Mouse (Mus musculus): ENCODE results near the gene Plxnd1.

The Plxnd1 gene

DNA sequence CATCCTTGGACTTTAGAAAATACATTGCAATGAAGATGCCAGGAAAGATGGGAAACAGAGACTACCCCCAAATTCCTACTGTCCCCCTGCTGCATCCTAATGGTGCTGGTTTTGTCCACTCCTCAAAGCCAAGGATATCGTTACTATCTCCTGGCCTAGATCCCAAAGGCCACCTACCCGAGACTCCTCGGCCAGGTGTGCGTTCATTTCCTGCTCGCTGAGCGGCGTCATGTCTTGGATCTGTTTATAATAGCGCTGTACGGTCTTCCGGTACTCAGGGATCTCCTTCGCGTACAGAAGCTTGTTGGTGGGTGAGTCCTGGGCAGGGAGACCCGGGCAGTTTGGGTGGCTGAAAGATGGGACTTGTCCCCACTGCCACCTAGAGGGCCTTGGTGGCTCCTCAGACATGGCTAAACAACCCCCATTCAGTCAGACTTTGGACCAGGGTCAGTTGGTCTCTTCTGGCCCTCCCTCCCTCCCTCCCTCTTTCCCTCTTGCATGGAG lies 38.3 kb downstream of the Plxnd1 start:
- DNase-seq, result no peak

- DNase-seq, result no peak
Measured at GRCm38 (mm10) chr6:115955664-115956063, 39.1 kb downstream of the Plxnd1 start.

DNA sequence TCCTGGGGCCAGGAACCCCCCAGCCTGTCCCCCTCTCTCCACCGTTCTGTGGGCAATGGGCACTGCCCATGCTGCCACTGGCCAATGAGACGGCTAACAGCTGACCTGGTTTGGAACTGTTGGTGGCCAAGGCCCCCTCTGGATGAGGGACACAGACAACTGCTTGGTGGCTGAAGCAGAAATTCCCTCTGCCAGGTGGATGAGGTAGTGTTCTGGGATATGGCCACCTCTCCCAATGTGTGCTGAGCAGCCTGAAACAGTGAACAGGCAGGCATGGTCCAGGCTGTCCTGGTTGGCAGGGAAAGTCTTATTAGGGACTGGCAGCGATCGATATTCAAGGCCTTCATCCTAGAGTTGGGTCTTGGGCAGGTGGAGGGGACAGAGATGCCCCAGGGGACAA lies 39.6 kb downstream of the Plxnd1 start:
- no peak for DNase-seq

DNA sequence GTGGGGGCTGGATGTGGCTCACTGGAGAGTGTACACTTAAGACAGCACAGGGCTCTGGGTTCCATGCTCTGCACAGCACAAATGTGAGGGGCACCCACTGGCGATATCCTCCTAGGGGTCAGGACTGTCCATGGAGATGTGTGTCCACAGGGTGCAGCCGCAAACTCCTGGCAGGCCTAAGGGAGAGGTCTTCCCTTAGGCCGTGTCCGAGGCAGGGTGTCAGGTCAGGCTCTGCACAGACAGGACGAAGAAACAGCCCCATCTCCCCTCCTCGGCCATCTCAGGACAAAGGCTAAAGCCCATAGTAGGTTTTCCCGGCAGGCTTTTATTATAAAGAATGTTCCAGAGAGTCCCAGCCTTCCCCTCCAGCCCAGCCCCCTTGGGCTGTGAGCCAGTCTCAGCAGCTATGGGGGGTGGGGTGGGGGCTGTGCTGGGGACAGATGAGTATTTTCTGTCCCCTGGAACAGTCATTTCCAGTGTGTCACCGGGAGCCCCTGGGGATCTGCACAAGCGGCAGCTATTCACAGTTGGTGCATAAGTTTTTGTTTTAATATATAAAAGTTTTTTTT lies 40.2 kb downstream of the Plxnd1 start:
- no peak for DNase-seq

GRCm38 (mm10) chr6:115946389-115946788 lies 48.4 kb downstream of the Plxnd1 start:
- DNase-seq, result no peak

DNA sequence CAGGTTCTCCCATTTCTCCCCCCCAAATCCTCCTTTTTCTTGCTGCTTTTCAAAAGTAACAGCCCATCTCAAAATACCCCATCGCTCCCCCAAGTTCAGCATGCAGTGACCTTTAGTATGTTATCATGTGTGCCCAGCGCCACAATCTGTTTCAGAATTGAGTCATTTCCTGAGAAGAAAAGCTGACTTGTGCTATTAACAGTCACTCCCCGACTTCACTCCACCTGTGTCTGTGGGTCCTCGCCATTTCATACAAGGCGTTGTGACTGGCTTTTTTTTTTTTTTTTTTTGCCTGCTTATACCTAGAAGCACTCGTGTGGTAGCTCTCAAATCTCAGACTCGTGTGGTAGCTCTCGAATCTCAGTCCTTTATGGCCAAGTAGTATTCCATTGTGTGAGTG lies 49.2 kb downstream of the Plxnd1 start:
- DNase-seq, result no peak

- no peak for DNase-seq
Measured at GRCm38 (mm10) chr6:115944638-115945037, 50.2 kb downstream of the Plxnd1 start, which contains the start of gene H1foo. H1foo (plus strand) TSS chr6:115944938.

- DNase-seq, result no peak
Measured at GRCm38 (mm10) chr6:115943498-115944427, 51.0 kb downstream of the Plxnd1 start.

- no peak for DNase-seq
Measured at GRCm38 (mm10) chr6:115941128-115941527, 53.7 kb downstream of the Plxnd1 start.

- no peak for DNase-seq
Measured at GRCm38 (mm10) chr6:115940603-115941002, 54.2 kb downstream of the Plxnd1 start.

GRCm38 (mm10) chr6:115938798-115939197 lies 56.0 kb downstream of the Plxnd1 start:
- DNase-seq, result no peak

GRCm38 (mm10) chr6:115938011-115938410 lies 56.8 kb downstream of the Plxnd1 start:
- DNase-seq, result no peak

GRCm38 (mm10) chr6:115935544-115935943 lies 59.3 kb downstream of the Plxnd1 start:
- DNase-seq, result no peak

DNA sequence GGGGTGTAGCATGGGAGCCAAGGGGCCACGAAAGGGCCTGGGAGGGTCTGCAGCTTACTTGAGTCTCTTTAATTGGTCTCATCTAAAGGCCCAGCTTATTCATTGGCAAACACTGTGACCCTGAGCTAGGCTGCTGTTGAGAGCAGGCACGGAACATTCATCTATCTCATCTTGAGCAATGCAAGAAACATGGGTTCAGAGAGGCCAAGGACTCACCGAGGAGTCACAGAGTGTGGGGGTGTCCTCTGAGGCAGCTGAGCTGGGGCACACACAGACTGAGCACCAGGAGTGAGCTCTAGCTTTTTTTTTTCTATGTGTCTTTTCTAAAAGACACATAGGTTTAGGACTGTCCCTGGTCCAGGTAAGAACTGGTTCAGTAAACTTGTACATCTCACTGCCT lies 62.4 kb downstream of the Plxnd1 start:
- no peak for DNase-seq

- DNase-seq, result no peak
Measured at GRCm38 (mm10) chr6:115931639-115932038, 63.2 kb downstream of the Plxnd1 start, which contains the start of gene Rho. Rho (plus strand) TSS chr6:115931748.

DNA sequence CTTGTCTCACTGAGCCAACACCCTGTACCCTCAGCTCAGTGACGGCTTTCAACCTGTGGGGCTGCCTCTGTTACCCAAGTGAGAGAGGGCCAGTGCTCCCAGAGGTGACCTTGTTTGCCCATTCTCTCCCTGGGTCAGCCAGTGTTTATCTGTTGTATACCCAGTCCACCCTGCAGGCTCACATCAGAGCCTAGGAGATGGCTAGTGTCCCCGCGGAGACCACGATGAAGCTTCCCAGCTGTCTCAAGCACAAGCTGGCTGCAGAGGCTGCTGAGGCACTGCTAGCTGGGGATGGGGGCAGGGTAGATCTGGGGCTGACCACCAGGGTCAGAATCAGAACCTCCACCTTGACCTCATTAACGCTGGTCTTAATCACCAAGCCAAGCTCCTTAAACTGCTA lies 64.8 kb downstream of the Plxnd1 start:
- DNase-seq, result no peak

- DNase-seq, result no peak
Measured at GRCm38 (mm10) chr6:115927292-115928242, 67.2 kb downstream of the Plxnd1 start.

DNA sequence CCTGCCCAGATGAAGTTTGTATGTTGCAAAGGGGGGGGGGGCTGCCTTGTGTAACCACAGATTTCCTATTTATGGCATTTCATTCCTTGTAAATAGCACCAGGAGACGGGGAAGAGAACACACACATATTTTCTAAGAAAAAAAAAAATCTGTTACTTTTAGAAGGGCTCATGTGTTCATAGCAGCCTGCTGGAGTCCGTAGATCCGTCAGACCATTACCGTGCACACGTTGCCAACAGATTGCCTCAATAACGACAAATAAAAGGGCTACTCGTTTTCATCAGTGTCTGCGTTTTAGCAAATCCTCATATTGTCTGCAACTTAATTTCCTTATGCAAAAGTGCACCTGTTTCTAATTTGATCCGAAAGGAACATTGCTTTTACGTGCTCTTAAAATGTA lies 68.4 kb downstream of the Plxnd1 start:
- DNase-seq, result no peak

DNA sequence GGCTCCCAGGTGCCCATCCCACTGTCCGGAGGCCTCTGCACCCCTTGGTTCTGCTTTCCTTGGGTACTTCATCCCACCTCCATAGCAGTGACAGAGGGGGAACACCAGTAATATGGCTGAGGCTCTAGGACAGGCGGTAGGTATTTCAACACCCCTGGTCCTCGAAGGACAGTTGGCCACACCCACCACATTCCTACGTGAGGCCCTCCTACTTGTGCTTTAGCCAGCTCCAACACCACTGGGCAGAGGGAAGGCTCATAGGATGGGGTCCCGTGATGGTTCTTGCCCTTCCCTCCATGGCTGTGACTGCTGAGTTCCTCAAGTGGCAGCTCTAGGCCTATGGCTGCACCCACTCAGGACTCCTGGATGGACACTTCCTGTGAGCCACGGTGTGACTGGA lies 70.0 kb downstream of the Plxnd1 start:
- DNase-seq, result no peak

- DNase-seq, result no peak
Measured at GRCm38 (mm10) chr6:115919876-115920275, 74.9 kb downstream of the Plxnd1 start.

GRCm38 (mm10) chr6:115918615-115919014 lies 76.2 kb downstream of the Plxnd1 start:
- DNase-seq, result no peak

DNA sequence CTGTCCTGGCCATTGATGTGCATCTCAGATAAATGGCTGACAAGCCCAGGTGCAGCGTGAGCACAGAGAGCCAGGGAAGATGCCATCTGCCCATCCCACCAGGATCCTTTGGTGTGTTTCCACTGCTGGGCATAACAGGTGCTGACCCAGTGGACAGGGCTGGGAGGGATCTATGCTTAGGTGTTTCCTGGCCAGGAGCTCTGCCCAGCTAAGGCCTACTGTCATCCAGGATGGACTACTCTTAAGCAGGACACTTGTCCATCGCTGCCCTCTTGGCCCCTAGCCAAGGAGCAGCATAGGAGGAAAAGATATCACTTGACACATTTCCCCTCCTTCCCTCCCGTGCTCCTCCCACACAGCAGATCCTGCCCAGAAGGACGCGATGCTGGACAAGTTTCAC lies 78.2 kb downstream of the Plxnd1 start:
- DNase-seq, result no peak

All from right cerebral cortex, adult 18-20 months (tissue).